Comparison of ENCODE assay signal across 7 mouse cellular contexts in genomic region chr11:98931513-98932292, GRCm38 (mm10). TPM values are rescaled to one million over a fixed set of nuclear protein-coding genes. Genes with fewer than 3 reads are reported as not detected.
DNase-seq lines count a peak whose midpoint lies in the region; ATAC-seq and TF ChIP-seq lines count a peak whose summit lies in the region.

No protein-coding gene starts in this region.

- H3K36me3 ChIP-seq in embryonic facial prominence, embryonic 11.5 days (replicated peaks; ENCODE audit: control insufficient read depth, insufficient read depth, low read depth, low read length), result no peaks in the 10 kb centered on the region
- H3K36me3 ChIP-seq in hindbrain, embryonic 10.5 days, result no peaks in the 10 kb centered on the region
- H3K36me3 ChIP-seq in liver, postnatal 0 days (replicated peaks; ENCODE audit: insufficient read depth, low read length), result no peaks in the 10 kb centered on the region

- ATAC-seq in embryonic facial prominence, embryonic 11.5 days (replicated peaks; ENCODE audit: insufficient number of reproducible peaks, low FRiP score, low TSS enrichment, low read depth), result no peak
- ATAC-seq in liver, postnatal 0 days, result no peak
- ATAC-seq in megakaryocyte-erythroid progenitor cell, adult 5-6 weeks (replicated peaks; ENCODE audit: low FRiP score, low TSS enrichment, poor library complexity, severe bottlenecking), result no peak

- H3K4me1 ChIP-seq in embryonic facial prominence, embryonic 11.5 days (ENCODE audit: control insufficient read depth, insufficient read depth, low read length), result peaks cover 48% of the 10 kb centered on the region
- H3K4me1 ChIP-seq in hindbrain, embryonic 10.5 days (replicated peaks), result peaks cover 92% of the 10 kb centered on the region
- H3K4me1 ChIP-seq in liver, postnatal 0 days (ENCODE audit: insufficient read depth), result peaks cover 46% of the 10 kb centered on the region

- H3K4me3 ChIP-seq in embryonic facial prominence, embryonic 11.5 days (ENCODE audit: low read depth, low read length), result no peak overlapping the region
- H3K4me3 ChIP-seq in hindbrain, embryonic 10.5 days, result 0 out of 2 replicates have a peak overlapping the region, but pooled peaks have one; percentile 18
- H3K4me3 ChIP-seq in liver, postnatal 0 days (ENCODE audit: low read depth, low read length), result no peak overlapping the region

- 22% methylated on average over 7 of the region's 7 CpGs for WGBS in embryonic facial prominence, embryonic 11.5 days
- 38% methylated on average over 7 of the region's 7 CpGs for WGBS in hindbrain, embryonic 10.5 days
- WGBS in liver, postnatal 0 days (ENCODE audit: insufficient replicate concordance), result 39% methylated on average over 7 of the region's 7 CpGs

- peak overlapping the region; percentile 39 for H3K9ac ChIP-seq in embryonic facial prominence, embryonic 11.5 days (replicated peaks; ENCODE audit: low read length)
- no peak overlapping the region; the same call in 1 of the 2 replicates for H3K9ac ChIP-seq in liver, postnatal 0 days (replicated peaks)

- DNase-seq in ovary, postnatal 36 days (ENCODE audit: low spot score), result peak; percentile 32
- no peak for DNase-seq in ovary, postnatal 10 days (ENCODE audit: low spot score)
- DNase-seq in embryonic facial prominence, embryonic 11.5 days (ENCODE audit: low spot score), result no peak
- DNase-seq in hindbrain, embryonic 10.5 days (ENCODE audit: low spot score), result peak; percentile 10
- DNase-seq in liver, postnatal 0 days, result no peak
- no peak for DNase-seq in layer of hippocampus, postnatal 36 days

- H3K27me3 ChIP-seq in embryonic facial prominence, embryonic 11.5 days (ENCODE audit: control insufficient read depth, insufficient read depth, low read length), result no peaks in the 10 kb centered on the region
- peaks cover 72% of the 10 kb centered on the region for H3K27me3 ChIP-seq in hindbrain, embryonic 10.5 days (ENCODE audit: insufficient read depth, poor library complexity, severe bottlenecking)
- H3K27me3 ChIP-seq in liver, postnatal 0 days (ENCODE audit: insufficient read depth, low read length), result peaks cover 25% of the 10 kb centered on the region

- H3K9me3 ChIP-seq in embryonic facial prominence, embryonic 11.5 days (replicated peaks; ENCODE audit: control insufficient read depth, low read length), result no peaks in the 10 kb centered on the region
- H3K9me3 ChIP-seq in hindbrain, embryonic 10.5 days, result no peaks in the 10 kb centered on the region
- H3K9me3 ChIP-seq in liver, postnatal 0 days (ENCODE audit: low read length), result no peaks in the 10 kb centered on the region

- peak overlapping the region; percentile 54 for H3K27ac ChIP-seq in embryonic facial prominence, embryonic 11.5 days (replicated peaks; ENCODE audit: low read depth, low read length)
- H3K27ac ChIP-seq in hindbrain, embryonic 10.5 days, result peak overlapping the region; percentile 91
- H3K27ac ChIP-seq in liver, postnatal 0 days (ENCODE audit: low read depth), result no peak overlapping the region

- peak; percentile 16; the same call in 1 of the 2 replicates for TF ChIP-seq CTCF in liver, postnatal 0 days (IDR thresholded peaks at IDR 0.05; ENCODE audit: low read depth)

- no peak for TF ChIP-seq EP300 in liver, postnatal 0 days (IDR thresholded peaks at IDR 0.05; ENCODE audit: low read depth)

- peak overlapping the region; percentile 3; the same call in 1 of the 2 replicates for H3K4me2 ChIP-seq in embryonic facial prominence, embryonic 11.5 days (ENCODE audit: low read depth, low read length)
- H3K4me2 ChIP-seq in liver, postnatal 0 days (ENCODE audit: low read depth, low read length), result no peak overlapping the region

RNA-seq across cellular contexts. Expression of gene Rara, which starts 4.1 kb away (rescaled TPM):
- 32.7 and 40.2 TPM in 2 replicates for polyA plus RNA-seq in embryonic facial prominence, embryonic 11.5 days (2014; fragmentation: Nextera tagmentation; extraction: Ambion mirVana)
- 28.4 and 53.7 TPM in 2 replicates for polyA plus RNA-seq in hindbrain, embryonic 10.5 days (2016; fragmentation: Nextera tagmentation; extraction: Ambion mirVana)
- polyA plus RNA-seq in liver, postnatal 0 days (2015; fragmentation: Nextera tagmentation; extraction: Ambion mirVana), result 5.4 and 5.6 TPM in 2 replicates
- total RNA-seq in megakaryocyte-erythroid progenitor cell, adult 5-6 weeks (2014; fragmentation: Nextera tagmentation), result 7.8 and 15.9 TPM in 2 replicates
- total RNA-seq in megakaryocyte-erythroid progenitor cell, adult 5-6 weeks (2017), result 2.2 and 3.0 TPM in 2 replicates
- total RNA-seq in layer of hippocampus, postnatal 36 days (2021), result 10 to 100 TPM; 18.5 to 18.7 TPM

RNA-seq across cellular contexts. Expression of gene Cdc6, which starts 24.1 kb away (rescaled TPM):
- polyA plus RNA-seq in embryonic facial prominence, embryonic 11.5 days (2014; fragmentation: Nextera tagmentation; extraction: Ambion mirVana), result 55.4 and 57.1 TPM in 2 replicates
- 45.3 and 63.7 TPM in 2 replicates for polyA plus RNA-seq in hindbrain, embryonic 10.5 days (2016; fragmentation: Nextera tagmentation; extraction: Ambion mirVana)
- 19.1 and 22.3 TPM in 2 replicates for polyA plus RNA-seq in liver, postnatal 0 days (2015; fragmentation: Nextera tagmentation; extraction: Ambion mirVana)
- total RNA-seq in megakaryocyte-erythroid progenitor cell, adult 5-6 weeks (2014; fragmentation: Nextera tagmentation), result 85.0 and 101 TPM in 2 replicates
- 67.8 and 78.7 TPM in 2 replicates for total RNA-seq in megakaryocyte-erythroid progenitor cell, adult 5-6 weeks (2017)
- total RNA-seq in layer of hippocampus, postnatal 36 days (2021), result under 1 TPM; 0.50 to 0.88 TPM

RNA-seq across cellular contexts. Expression of gene Gjd3, which starts 51.1 kb away (rescaled TPM):
- 0.25 and 0.43 TPM in 2 replicates for polyA plus RNA-seq in embryonic facial prominence, embryonic 11.5 days (2014; fragmentation: Nextera tagmentation; extraction: Ambion mirVana)
- polyA plus RNA-seq in hindbrain, embryonic 10.5 days (2016; fragmentation: Nextera tagmentation; extraction: Ambion mirVana), result 0.44 TPM in 1 of 2 replicates, not detected in the other
- polyA plus RNA-seq in liver, postnatal 0 days (2015; fragmentation: Nextera tagmentation; extraction: Ambion mirVana), result not detected in 2 replicates
- not detected in 2 replicates for total RNA-seq in megakaryocyte-erythroid progenitor cell, adult 5-6 weeks (2014; fragmentation: Nextera tagmentation)
- not detected in 2 replicates for total RNA-seq in megakaryocyte-erythroid progenitor cell, adult 5-6 weeks (2017)
- total RNA-seq in layer of hippocampus, postnatal 36 days (2021), result 1 to 10 TPM in 1 of 2 experiments, under 1 TPM in 1; 0.96 to 1.1 TPM

Comparison
In these comparisons a context has a peak if more than half of its experiments do, and no peak if none do; other contexts are left out.
1. DNase-seq: peak in ovary, postnatal 36 days (single experiment) and hindbrain, embryonic 10.5 days (single experiment); none in ovary, postnatal 10 days (single experiment), embryonic facial prominence, embryonic 11.5 days (single experiment), liver, postnatal 0 days (single experiment) and layer of hippocampus, postnatal 36 days (0 of 2).